Mouse (Mus musculus) CD8-positive naive resting alpha-beta T cell, adult 57 days (primary cell): ENCODE data around the gene Olfr952. TPM values are rescaled to one million over a fixed set of nuclear protein-coding genes. Genes with fewer than 3 reads are reported as not detected.

Experiments used
- total RNA-seq: library from RNA; stranded (reverse); gene quantifications from one replicate; pipeline ENCODE4 v1.2.4, GENCODE M21; 2023

Gene Olfr952
- total RNA-seq = not detected

GRCm38 (mm10) chr9:39427048-39427447 lies at the start of gene Olfr952:
Gene Olfr952, minus strand, starts transcription at chr9:39427148.

GRCm38 (mm10) chr9:39471844-39472243 lies 44.9 kb upstream of the Olfr952 start, which contains the start of gene Olfr955:
Gene Olfr955, minus strand, starts transcription at chr9:39471944.

GRCm38 (mm10) chr9:39456401-39456800 lies 29.5 kb upstream of the Olfr952 start, which contains the start of gene Olfr954:
Gene Olfr954, plus strand, starts transcription at chr9:39456701.

GRCm38 (mm10) chr9:39387110-39387509 lies 39.8 kb downstream of the Olfr952 start, which contains the start of gene Olfr951:
Gene Olfr951, plus strand, starts transcription at chr9:39387410.

Other genes starting within 250 kb of the Olfr952 start
- gene Olfr944, start 225.2 kb downstream of the Olfr952 start, total RNA-seq = not detected
- gene Olfr1537, start 177.2 kb downstream of the Olfr952 start, total RNA-seq = not detected
- gene Olfr945, start 150.3 kb downstream of the Olfr952 start, total RNA-seq = not detected
- gene Olfr948, start 101.1 kb downstream of the Olfr952 start, total RNA-seq = not detected
- gene Olfr951, start 39.7 kb downstream of the Olfr952 start, total RNA-seq = not detected
- gene Olfr954, start 29.6 kb upstream of the Olfr952 start, total RNA-seq = not detected
- gene Olfr955, start 44.8 kb upstream of the Olfr952 start, total RNA-seq = not detected
- not detected for gene Olfr44, start 66.8 kb upstream of the Olfr952 start, total RNA-seq
- not detected for gene Olfr957, start 88.7 kb upstream of the Olfr952 start, total RNA-seq
- gene Olfr958, start 126.9 kb upstream of the Olfr952 start, total RNA-seq = not detected
- gene Olfr959, start 148.4 kb upstream of the Olfr952 start, total RNA-seq = not detected
- not detected for gene AW551984, start 177.3 kb upstream of the Olfr952 start, total RNA-seq
- gene Olfr148, start 183.5 kb upstream of the Olfr952 start, total RNA-seq = not detected
- gene Olfr960, start 194.2 kb upstream of the Olfr952 start, total RNA-seq = not detected
- gene Olfr961, start 217.9 kb upstream of the Olfr952 start, total RNA-seq = not detected
- gene Olfr963, start 240.1 kb upstream of the Olfr952 start, total RNA-seq = not detected